ENCODE assay signal across 8 mouse cellular contexts in genomic region chr9:86583740-86584139, GRCm38 (mm10). TPM values are rescaled to one million over a fixed set of nuclear protein-coding genes. Genes with fewer than 3 reads are reported as not detected.
DNase-seq lines count a peak whose midpoint lies in the region; ATAC-seq and TF ChIP-seq lines count a peak whose summit lies in the region.

No protein-coding gene starts in this region.

- DNase-seq in ES-CJ7 (ENCODE audit: low read depth, low spot score), result peak; percentile 60
- peak; percentile 79 for DNase-seq in heart, postnatal 4 days
- peak; percentile 75 for DNase-seq in layer of hippocampus, adult 11-12 months (ENCODE audit: low spot score)
- DNase-seq in lung, postnatal 0 days (ENCODE audit: low spot score), result peak; percentile 78
- DNase-seq in ovary, postnatal 14 days (ENCODE audit: low spot score), result peak; percentile 59
- peak; percentile 75 for DNase-seq in thymus, postnatal 25 days

- ATAC-seq in erythroblast, adult 5-6 weeks (replicated peaks; ENCODE audit: low FRiP score, poor library complexity, severe bottlenecking), result peak; percentile 90
- no peak; the same call in 1 of the 2 replicates for ATAC-seq in lung, postnatal 0 days

- H3K9ac ChIP-seq in lung, postnatal 0 days (replicated peaks; ENCODE audit: low read depth), result no peak overlapping the region

- H3K4me3 ChIP-seq in bone marrow macrophage, adult 2 months (ENCODE audit: insufficient read depth, low read length), result no peak overlapping the region
- H3K4me3 ChIP-seq in lung, postnatal 0 days (ENCODE audit: low read depth, low read length), result no peak overlapping the region

- no peak for TF ChIP-seq POLR2A in bone marrow macrophage, adult 2 months (IDR thresholded peaks at IDR 0.05; ENCODE audit: borderline replicate concordance, low read depth, low read length)

- no peaks in the 10 kb centered on the region for H3K27me3 ChIP-seq in lung, postnatal 0 days (replicated peaks; ENCODE audit: insufficient read depth, low read length)

- peak; percentile 58; the same call in 1 of the 2 replicates for TF ChIP-seq CTCF in bone marrow macrophage, adult 2 months (IDR thresholded peaks at IDR 0.05; ENCODE audit: low read depth, low read length)
- TF ChIP-seq CTCF in lung, postnatal 0 days (IDR thresholded peaks at IDR 0.05), result peak; percentile 95

- no peak overlapping the region for H3K27ac ChIP-seq in bone marrow macrophage, adult 2 months (ENCODE audit: insufficient read depth, low read depth, low read length)
- no peak overlapping the region for H3K27ac ChIP-seq in lung, postnatal 0 days (ENCODE audit: low read length)

- no peaks in the 10 kb centered on the region for H3K9me3 ChIP-seq in lung, postnatal 0 days (ENCODE audit: low read length)

- no peak overlapping the region for H3K4me2 ChIP-seq in lung, postnatal 0 days (replicated peaks; ENCODE audit: low read depth, low read length)

- WGBS in lung, postnatal 0 days, result 44% methylated on average over 3 of the region's 3 CpGs

- TF ChIP-seq EP300 in lung, postnatal 0 days (IDR thresholded peaks at IDR 0.05), result no peak

- H3K36me3 ChIP-seq in lung, postnatal 0 days (ENCODE audit: insufficient read depth, low read length), result no peaks in the 10 kb centered on the region

- H3K4me1 ChIP-seq in bone marrow macrophage, adult 2 months (ENCODE audit: control insufficient read depth, insufficient read depth, low read length), result peaks cover 12% of the 10 kb centered on the region
- H3K4me1 ChIP-seq in lung, postnatal 0 days (ENCODE audit: insufficient read depth, low read depth, low read length), result no peaks in the 10 kb centered on the region

RNA-seq across cellular contexts. Expression of gene Rwdd2a, which starts 11.9 kb away (rescaled TPM):
- polyA plus RNA-seq in bone marrow macrophage, adult 2 months (2012; ENCODE audit: insufficient read depth, insufficient read length, missing spikeins), result 9.9 and 11.8 TPM in 2 replicates
- total RNA-seq in erythroblast, adult 5-6 weeks (2015; ENCODE audit: low replicate concordance), result not detected in 2 replicates
- total RNA-seq in erythroblast, adult 5-6 weeks (2017; ENCODE audit: low replicate concordance), result 0.34 and 1.3 TPM in 2 replicates
- total RNA-seq in heart, postnatal 4 days (2021), result under 1 TPM; 0.33 to 0.59 TPM
- 6.1 and 6.7 TPM in 2 replicates for polyA plus RNA-seq in lung, postnatal 0 days (2015; fragmentation: Nextera tagmentation; extraction: Ambion mirVana)

RNA-seq across cellular contexts. Expression of gene Pgm3, which starts 12.1 kb away (rescaled TPM):
- polyA plus RNA-seq in bone marrow macrophage, adult 2 months (2012; ENCODE audit: insufficient read depth, insufficient read length, missing spikeins), result 8.0 and 8.5 TPM in 2 replicates
- total RNA-seq in erythroblast, adult 5-6 weeks (2015; ENCODE audit: low replicate concordance), result 5.8 and 7.3 TPM in 2 replicates
- total RNA-seq in erythroblast, adult 5-6 weeks (2017; ENCODE audit: low replicate concordance), result 1.8 and 2.7 TPM in 2 replicates
- total RNA-seq in heart, postnatal 4 days (2021), result 10 to 100 TPM; 11.4 to 14.5 TPM
- 20.5 and 24.6 TPM in 2 replicates for polyA plus RNA-seq in lung, postnatal 0 days (2015; fragmentation: Nextera tagmentation; extraction: Ambion mirVana)
